Mouse (Mus musculus) kidney, postnatal 25 days (tissue): ENCODE data around the gene Ctnnd2.

Experiments used
- DNase-seq, 2 experiments: peaks; one replicate each; pipeline ENCODE4 v3.0.0; 2021; ENCODE audit warnings: mixed read lengths in 2 of 2

The Ctnnd2 gene

DNA sequence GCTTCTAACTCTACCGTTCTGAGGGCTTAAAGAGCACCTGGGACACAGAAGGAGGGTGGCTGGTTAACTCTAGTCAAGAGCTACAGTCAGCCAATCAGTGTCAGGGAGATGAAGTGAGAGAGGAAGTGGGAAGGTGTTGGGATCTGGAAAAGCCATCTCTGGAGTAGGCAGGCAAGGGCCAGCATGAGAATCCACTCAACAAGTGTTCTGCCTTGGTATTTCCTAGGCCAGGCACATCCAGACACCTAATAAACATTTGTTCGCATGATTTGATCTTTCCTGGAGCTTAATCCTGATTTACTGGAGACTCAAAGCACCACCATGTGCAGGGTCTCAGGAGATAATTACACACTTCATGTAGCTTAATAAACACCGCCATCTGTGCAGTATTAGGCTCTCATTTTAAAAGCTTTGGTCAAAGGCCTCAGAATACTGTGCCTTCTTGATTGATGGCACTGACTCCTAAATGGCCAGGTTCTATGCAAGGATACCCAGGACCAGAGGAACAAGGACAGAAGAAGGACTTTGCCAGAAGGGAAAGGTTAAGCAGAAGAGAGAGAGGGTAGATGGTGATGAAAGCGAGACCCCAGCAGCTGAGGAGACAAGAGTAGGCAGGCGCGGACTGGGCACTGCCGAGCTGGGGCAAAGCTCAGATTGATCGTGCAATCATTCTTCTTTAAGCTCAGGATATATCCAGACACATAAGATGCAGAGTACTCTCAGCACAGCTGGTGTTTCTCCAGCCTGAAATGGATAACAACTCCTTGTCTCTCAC, 833.8 kb downstream of the Ctnnd2 start:
- no peak for DNase-seq

DNA sequence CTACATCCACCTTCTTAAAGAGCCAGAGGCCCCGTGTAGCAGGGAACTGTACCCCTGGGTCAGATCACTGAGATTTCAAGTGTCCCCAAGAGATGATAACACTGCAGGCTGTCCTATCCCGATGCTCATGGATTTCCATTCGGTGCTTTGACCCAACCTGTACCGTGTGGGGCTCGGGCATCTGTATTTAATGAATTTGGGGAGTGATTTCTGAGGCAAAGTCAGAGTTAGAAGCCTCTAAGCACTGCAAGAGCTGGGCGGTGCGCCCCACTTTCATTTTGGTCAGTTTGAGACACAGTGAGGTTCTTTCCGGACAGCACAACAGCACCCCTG, 834.4 kb downstream of the Ctnnd2 start:
- DNase-seq: no peak

- no peak for DNase-seq
These were observed 836.2 kb downstream of the Ctnnd2 start for GRCm38 (mm10) chr15:31008594-31008993.

GRCm38 (mm10) chr15:31020769-31021168, 848.4 kb downstream of the Ctnnd2 start:
- no peak for DNase-seq

DNA sequence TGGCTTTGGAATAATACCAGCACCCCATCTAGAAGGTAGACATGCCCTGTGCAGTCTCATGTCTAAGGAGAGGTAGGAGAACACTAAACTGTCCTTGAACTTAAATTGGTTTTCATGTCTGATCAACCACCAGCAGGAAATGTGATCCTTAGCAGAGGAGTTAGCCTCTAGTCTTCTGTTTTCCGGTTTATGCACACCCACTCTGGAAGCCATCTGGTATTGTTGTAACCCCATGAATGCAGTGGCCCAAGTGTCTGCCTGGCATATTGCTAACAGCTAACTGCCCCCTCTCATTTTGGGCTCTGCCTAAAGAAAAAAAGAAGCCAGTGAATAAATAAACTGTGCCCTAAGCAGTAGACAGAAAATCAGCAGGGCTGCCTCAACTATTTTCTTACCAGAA, 849.6 kb downstream of the Ctnnd2 start:
- DNase-seq: no peak

DNA sequence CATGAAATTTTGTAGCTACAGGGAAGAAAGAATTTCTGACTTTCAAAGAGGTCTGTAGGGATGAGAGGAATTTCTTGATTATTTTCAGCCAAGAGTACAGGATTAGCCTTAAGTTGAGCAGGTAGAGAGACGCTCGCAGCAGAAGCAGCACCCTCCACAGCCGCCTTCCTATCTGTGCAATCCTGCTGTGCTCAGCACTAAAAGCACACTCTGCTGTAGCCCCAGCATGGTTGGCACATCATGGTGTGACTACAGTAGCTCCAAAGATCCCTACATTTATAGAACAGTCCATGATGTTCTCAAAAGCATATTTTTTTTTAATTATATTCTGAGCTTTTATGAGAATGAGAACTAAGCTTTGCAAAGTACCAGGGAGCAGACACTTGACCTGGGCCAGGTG, 850.1 kb downstream of the Ctnnd2 start:
- DNase-seq: no peak

- DNase-seq: no peak
These were observed 851.4 kb downstream of the Ctnnd2 start for GRCm38 (mm10) chr15:31023766-31024165.

- DNase-seq: no peak
These were observed 855.2 kb downstream of the Ctnnd2 start for GRCm38 (mm10) chr15:31027448-31028230.

GRCm38 (mm10) chr15:31044983-31045382, 872.6 kb downstream of the Ctnnd2 start:
- DNase-seq: no peak

DNA sequence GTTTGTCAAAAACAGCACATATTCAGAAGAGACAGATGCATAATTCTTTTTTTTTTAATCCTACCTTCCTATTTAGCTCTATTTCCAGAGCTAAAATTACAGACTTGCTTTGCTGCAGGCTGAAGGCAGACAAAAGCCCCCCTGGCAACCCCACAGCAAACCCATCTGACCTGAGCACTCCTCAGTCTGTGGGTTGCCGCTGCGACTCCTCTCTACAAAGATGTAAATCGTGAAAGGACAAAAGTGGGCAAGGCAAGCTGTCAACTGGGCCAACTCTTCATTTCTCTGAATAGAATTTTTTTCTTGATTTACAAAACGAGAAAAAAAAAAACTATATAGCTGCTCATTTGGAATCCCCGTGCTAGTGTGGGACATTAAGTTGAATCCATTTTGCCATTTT, 879.1 kb downstream of the Ctnnd2 start:
- DNase-seq: no peak

DNA sequence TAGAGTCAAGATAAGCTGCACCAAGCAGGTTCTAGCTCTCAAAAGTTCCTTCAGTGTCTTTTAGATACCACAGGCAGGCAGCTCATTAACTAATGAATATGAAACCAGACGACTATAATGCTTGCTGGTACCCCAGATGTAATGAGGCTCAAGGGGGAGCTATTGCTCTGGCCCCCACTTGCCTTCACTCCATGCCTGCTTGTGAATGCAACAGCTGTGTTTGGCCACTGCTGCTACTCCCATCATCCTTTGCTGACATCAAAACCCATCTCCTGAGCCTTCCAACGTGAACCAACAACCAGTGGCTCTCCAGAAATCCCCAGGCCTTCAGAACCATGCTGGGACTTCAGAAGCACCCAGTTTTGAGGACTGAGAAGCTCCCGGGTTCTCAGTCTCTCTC, 883.8 kb downstream of the Ctnnd2 start:
- no peak for DNase-seq

DNA sequence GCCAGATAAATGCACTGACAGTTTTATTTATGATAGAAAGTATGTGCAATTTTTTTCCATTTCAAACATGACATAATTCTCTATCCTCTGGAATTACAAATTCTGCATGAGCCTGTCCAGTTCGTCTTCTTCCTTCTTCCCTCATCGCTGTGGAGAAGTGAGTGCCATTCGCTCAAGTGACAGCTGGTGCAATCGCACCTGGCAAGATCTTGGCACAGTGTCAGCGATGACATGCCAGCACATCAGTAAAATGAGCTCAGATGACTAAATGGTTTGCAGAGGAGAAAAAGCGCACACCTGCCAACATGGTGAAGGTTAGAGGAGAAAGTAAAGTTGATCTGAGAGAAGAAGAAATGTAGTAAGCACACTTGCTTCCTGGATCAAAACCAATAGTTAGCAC, 885.9 kb downstream of the Ctnnd2 start:
- no peak for DNase-seq

DNA sequence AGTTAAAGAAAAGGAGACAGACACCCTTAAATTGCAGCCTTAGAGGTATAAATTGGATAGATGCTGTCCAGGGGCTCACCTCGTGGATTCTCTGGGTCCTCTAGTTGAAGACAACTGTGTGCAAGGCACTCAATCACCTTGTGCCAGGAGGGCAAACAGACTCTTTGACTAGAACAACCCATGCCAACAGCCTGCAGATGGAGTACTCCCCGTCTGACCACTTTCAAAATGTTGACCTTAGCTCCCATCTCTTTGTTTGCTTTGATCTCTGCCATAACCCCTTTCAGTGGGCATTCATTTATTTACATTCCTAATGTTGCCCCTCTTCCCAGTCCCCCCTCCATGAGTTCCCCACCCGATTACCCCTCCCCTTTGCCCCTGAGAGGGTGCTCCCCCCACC, 891.3 kb downstream of the Ctnnd2 start:
- DNase-seq: no peak

DNA sequence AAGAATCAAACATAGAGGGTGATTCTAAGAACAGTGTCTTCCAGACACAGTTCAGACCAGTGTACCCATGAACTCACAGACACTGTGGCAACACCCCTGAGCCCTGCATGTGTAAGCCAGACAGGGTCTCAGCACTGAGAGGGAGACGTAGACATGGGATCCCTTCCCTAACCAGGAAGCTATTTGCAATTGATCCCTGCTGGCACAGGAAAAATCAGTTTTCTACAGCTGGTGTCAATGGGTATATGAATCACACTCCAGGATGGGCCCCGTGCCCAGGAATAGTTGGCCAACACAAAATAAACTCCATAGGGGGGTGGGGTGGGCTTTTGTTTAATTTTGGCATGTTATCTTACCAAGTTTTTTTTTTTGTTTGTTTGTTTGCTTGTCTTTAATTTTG, 895.7 kb downstream of the Ctnnd2 start:
- DNase-seq: no peak

DNA sequence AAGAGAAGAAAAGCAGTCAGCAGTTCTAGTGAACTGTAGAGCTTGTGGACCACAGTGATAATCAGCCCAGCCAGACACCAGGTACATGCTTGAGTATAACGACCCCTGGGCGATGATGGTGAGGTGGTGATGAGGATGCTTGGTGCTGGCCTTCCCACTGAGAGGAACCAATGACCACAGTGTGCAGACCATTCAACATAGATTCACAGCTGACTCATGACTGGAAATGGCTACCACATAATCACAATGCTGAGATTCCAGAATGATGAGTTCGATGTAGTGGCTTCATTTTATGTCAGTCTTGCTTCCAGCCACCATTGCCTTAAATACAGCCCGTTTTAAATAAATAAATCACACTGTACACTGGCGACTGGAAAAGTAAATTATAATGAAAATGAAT, 897.9 kb downstream of the Ctnnd2 start:
- no peak for DNase-seq
